Mouse (Mus musculus): ENCODE measurements around the gene Rfx5.
A peak's percentile ranks its signal among the peaks of the same experiment; 100 is the strongest.
"Not testable (repeated sequence)": the region's sequence is repeated elsewhere in the genome, so short reads cannot be mapped to it uniquely, and the experiment has no call there.

Rfx5 gene

GRCm38 (mm10) chr3:94936147-94936546 lies 17.7 kb upstream of the Rfx5 start:
- DNase-seq, result not testable (repeated sequence)

DNA sequence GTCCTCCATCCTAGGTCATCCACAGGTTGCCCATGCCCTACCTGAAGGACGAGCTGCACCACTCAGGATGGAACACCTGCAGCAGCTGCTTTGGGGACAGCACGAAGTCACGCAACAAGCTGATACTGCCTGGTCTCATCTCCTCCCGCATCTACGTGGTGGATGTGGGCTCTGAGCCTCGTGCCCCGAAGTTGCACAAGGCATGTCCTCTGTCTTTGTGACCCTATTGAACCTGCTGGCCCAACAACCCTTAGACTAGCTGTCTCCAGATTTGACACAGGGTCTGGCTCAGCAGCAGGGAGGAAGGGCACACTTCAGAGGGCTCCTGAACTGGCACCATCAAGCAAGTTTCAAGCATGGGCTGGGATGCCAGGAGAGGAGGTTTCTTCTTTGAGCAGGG lies 16.7 kb upstream of the Rfx5 start:
- DNase-seq, result not testable (repeated sequence)

DNA sequence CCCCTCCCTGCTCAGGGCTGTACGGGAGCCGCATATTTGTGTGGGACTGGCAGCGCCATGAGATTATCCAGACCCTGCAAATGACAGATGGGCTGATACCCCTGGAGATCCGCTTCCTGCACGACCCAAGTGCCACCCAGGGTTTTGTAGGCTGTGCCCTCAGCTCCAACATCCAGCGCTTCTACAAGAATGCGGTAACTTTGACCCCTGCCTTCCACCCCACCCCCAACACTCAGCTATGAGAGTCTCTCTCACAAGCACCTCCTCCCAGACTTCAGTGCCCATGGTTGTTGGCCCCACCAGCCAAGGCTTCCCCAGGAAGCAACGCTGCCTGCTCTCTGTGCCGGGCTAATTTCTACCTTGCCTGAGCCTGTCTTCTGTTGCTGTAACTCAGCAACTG lies 13.8 kb upstream of the Rfx5 start:
- DNase-seq, result not testable (repeated sequence)

GRCm38 (mm10) chr3:94942211-94942967 lies 11.5 kb upstream of the Rfx5 start:
- DNase-seq, result not testable (repeated sequence)

DNA sequence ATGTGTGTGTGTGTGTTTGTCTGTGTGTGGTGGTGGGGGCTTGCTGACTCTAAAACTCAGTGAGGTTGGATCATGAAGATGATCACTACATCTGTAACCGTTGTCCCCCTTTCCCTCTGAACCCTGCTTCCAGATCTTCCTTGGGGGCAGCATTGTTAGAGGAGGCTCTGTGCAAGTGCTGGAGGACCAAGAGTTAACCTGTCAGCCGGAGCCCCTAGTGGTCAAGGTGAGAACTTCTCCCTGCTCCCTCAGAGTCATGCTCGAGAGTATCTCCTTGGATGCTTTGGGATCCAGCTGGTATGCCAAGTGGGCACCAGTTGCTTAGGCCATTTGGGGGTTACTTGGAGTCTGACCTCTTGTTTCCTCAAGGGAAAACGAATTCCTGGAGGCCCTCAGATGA lies 10.2 kb upstream of the Rfx5 start:
- not testable (repeated sequence) for DNase-seq

GRCm38 (mm10) chr3:94948066-94948614 lies 5.7 kb upstream of the Rfx5 start:
- no peak for DNase-seq

- DNase-seq, result no peak
Measured at GRCm38 (mm10) chr3:94949645-94950044, 4.2 kb upstream of the Rfx5 start.

- peak; percentile 43 for DNase-seq
Measured at GRCm38 (mm10) chr3:94952806-94953205, 1.1 kb upstream of the Rfx5 start.

- DNase-seq, result no peak
Measured at GRCm38 (mm10) chr3:94953384-94953763, 501 bp upstream of the Rfx5 start.

- no peak for DNase-seq
Measured at GRCm38 (mm10) chr3:94958295-94958694, 4.4 kb downstream of the Rfx5 start.

- DNase-seq, result no peak
Measured at GRCm38 (mm10) chr3:94959871-94960270, 6.0 kb downstream of the Rfx5 start.

- DNase-seq, result no peak
Measured at GRCm38 (mm10) chr3:94960322-94960721, 6.4 kb downstream of the Rfx5 start.

DNA sequence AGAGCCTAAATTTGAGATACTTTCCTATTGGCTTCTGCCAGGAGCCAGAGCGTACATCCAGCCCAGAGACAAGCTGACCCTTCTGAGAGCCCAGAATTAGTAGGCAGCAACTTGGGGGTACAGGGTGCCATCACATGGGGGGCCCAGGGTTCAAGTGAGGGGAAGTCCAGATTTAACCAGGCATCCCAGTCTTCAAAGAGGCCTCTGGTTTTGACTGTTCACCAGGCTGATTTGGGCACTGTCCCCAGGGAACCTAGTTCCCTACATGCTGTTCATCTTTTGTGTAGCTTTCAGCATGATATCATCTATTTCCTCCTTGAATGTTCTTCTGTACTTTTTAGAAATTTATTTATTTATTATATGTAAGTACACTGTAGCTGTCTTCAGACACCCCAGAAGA lies 11.1 kb downstream of the Rfx5 start:
- DNase-seq, result no peak

DNA sequence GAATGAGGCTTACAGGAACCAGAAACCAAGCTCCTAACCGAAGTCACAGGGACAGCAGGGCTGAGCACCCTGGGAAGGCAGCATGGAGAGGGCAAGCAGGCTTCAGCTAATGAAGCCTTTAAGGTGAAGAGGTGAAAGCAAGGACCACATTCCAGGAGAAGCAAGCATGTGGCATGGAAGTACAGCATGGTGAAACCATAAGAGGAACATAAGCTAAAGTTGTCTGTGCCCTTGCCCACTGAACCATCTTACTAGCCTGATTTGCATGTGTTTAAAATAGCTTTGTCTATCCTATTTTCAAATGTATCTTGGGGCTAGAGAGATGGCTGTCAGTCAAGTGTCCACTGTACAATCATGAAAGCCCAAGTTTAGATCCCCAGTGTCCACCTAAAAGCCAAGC lies 12.0 kb downstream of the Rfx5 start:
- no peak for DNase-seq

GRCm38 (mm10) chr3:94972552-94972951 lies 18.7 kb downstream of the Rfx5 start:
- DNase-seq, result no peak

DNA sequence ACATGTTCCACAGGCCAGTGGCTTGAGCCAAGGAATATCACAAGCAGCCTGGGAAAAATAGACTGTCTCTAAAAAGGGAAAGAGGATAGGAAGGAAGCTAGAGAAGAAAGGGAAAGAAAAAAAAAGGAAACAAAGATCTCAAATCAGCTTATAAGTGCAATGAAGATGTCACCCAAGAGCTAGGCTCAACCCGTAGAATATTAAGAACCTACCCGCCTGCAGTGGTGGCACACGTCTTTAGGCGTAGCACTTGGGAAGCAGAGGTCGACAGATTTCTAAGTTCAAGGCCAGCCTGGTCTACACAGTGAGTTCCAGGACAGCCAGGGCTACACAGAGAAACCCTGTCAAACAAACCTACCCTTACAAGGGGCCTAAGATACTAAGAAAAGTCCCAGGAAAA lies 19.7 kb downstream of the Rfx5 start:
- no peak for DNase-seq

GRCm38 (mm10) chr3:94974026-94974527 lies 20.2 kb downstream of the Rfx5 start:
- DNase-seq, result no peak

- peak; percentile 85 for DNase-seq
Measured at GRCm38 (mm10) chr3:94974528-94975422, 20.9 kb downstream of the Rfx5 start, which contains the start of gene Pi4kb. Pi4kb (plus strand) TSS chr3:94974731.

DNA sequence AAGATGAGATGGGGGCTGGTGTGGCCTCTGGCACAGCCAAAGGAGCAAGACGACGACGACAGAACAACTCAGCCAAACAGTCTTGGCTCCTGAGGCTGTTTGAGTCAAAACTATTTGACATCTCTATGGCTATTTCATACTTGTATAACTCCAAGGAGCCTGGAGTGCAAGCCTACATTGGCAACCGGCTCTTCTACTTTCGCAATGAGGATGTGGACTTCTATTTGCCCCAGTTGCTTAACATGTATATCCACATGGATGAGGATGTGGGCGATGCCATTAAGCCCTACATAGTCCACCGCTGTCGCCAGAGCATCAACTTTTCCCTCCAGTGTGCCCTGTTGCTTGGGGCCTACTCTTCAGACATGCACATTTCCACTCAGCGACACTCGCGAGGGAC lies 30.4 kb downstream of the Rfx5 start:
- no peak for DNase-seq

GRCm38 (mm10) chr3:94985513-94985912 lies 31.6 kb downstream of the Rfx5 start:
- no peak for DNase-seq

- DNase-seq, result no peak
Measured at GRCm38 (mm10) chr3:94987578-94987977, 33.7 kb downstream of the Rfx5 start.

- DNase-seq, result no peak
Measured at GRCm38 (mm10) chr3:94989159-94989761, 35.4 kb downstream of the Rfx5 start.

DNA sequence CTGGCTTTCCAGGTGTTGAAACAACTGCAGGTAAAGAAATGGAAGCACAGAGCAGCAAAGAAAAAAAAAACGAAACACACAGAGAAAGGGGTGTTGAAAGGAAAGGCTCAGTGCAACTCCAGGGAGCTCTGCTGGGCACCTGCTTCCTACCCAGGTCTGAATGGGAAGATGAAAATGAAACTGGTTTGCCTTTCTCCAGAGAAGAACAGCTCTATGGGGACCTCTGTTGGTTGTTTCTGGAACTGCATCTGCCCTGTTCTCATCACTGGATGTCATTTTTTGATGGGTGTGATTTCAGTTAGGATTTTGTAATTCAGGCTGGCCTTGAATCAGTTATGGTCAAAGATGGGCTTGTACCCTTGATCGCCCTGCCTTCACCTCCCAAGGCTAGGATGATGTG lies 43.1 kb downstream of the Rfx5 start:
- DNase-seq, result peak; percentile 64
